Mouse (Mus musculus) bone marrow, adult 2 months (tissue): Measurements from ENCODE around the gene Cd83.

ENCODE experiments used
- CTCF ChIP-seq: fragments of 200-500 bp; IDR thresholded peaks from 2 replicates; pipeline ENCODE4 v1.5.1; 2011; ENCODE audit warnings: low read length, control low read depth; ENCODE audit not compliant: control insufficient read depth, insufficient read depth
- POLR2A ChIP-seq: fragments of 200-500 bp; IDR thresholded peaks from 2 replicates; pipeline ENCODE4 v1.6.1; 2011; ENCODE audit warnings: low read depth, mild to moderate bottlenecking, control low read depth, low read length, borderline replicate concordance; ENCODE audit not compliant: control insufficient read depth

- TF ChIP-seq POLR2A (no peak), CTCF (no peak)
Observed at GRCm38 (mm10) chr13:43754455-43755128, 30.0 kb upstream of the Cd83 start.
